Mouse (Mus musculus) brain, embryonic 14.5 days (tissue): Measurements from ENCODE around the gene Tchp.

ENCODE experiments used
- CTCF ChIP-seq: fragments of 200-500 bp; IDR thresholded peaks from 2 replicates; pipeline ENCODE4 v1.5.1; 2012; ENCODE audit warnings: inconsistent platforms, mild to moderate bottlenecking, moderate library complexity, borderline replicate concordance; ENCODE audit not compliant: insufficient read depth, insufficient read length; ENCODE audit errors: extremely low read depth
- POLR2A ChIP-seq: fragments of 200-500 bp; IDR thresholded peaks from 2 replicates; pipeline ENCODE4 v1.6.1; 2012; ENCODE audit warnings: mild to moderate bottlenecking, inconsistent platforms, borderline replicate concordance; ENCODE audit not compliant: poor library complexity, insufficient read depth, insufficient read length, severe bottlenecking; ENCODE audit errors: extremely low read depth

- TF ChIP-seq CTCF (no peak), POLR2A (no peak)
Observed at GRCm38 (mm10) chr5:114746886-114747285, 39.3 kb downstream of the Tchp start.
